Mouse (Mus musculus) CH12.LX (cell line): ENCODE data around the gene Slc20a1. TPM values are rescaled to one million over a fixed set of nuclear protein-coding genes. Genes with fewer than 3 reads are reported as not detected.

ENCODE experiments used
- DNase-seq: peaks from one replicate; pipeline ENCODE4 v3.0.0-alpha.2; 2013; ENCODE audit errors: extremely low read depth
- H3K27ac ChIP-seq: 2 replicates; pipeline ENCODE4 v1.5.1; 2012; ENCODE audit warnings: low read depth, mild to moderate bottlenecking, control low read depth, moderate library complexity; ENCODE audit not compliant: insufficient read depth
- H3K27me3 ChIP-seq: replicated peaks from 2 replicates; pipeline ENCODE3; 2012; ENCODE audit warnings: inconsistent platforms
- H3K36me3 ChIP-seq, 2 experiments: replicated peaks in 1 of 2; 2 replicates each; pipeline versions ENCODE3 to v1.6.1; 2012; ENCODE audit warnings: inconsistent platforms in 1 of 2, low read length in 1 of 2, mild to moderate bottlenecking in 1 of 2, mixed read lengths in 1 of 2, moderate library complexity in 1 of 2; ENCODE audit not compliant: control insufficient read depth in 1 of 2, insufficient read depth in 1 of 2
- H3K4me1 ChIP-seq, 2 experiments: 2 replicates each; pipeline ENCODE4 v1.6.1; 2012; ENCODE audit warnings: inconsistent platforms in 1 of 2, moderate library complexity in 1 of 2; ENCODE audit not compliant: insufficient read depth in 2 of 2, control insufficient read depth in 1 of 2
- H3K4me2 ChIP-seq: 2 replicates; pipeline ENCODE4 v1.6.1; 2012; ENCODE audit warnings: low read depth, mild to moderate bottlenecking, control low read depth; ENCODE audit not compliant: poor library complexity, insufficient read depth, severe bottlenecking
- H3K4me3 ChIP-seq, 3 experiments: fragments of 150-350 bp in 1 of 3; sonication (generic) in 1 of 3; replicated peaks in 1 of 3; 2 replicates each; pipeline versions ENCODE3 to v1.5.1; 2011 to 2012; ENCODE audit warnings: low read depth in 2 of 3, low read length in 2 of 3, mild to moderate bottlenecking in 2 of 3, moderate library complexity in 2 of 3, control low read depth in 1 of 3, improper control_type of control experiment in 1 of 3, inconsistent platforms in 1 of 3, mixed read lengths in 1 of 3; ENCODE audit not compliant: poor library complexity in 1 of 3
- H3K79me2 ChIP-seq: replicated peaks from 2 replicates; pipeline ENCODE4 v1.6.1; 2012; ENCODE audit warnings: mild to moderate bottlenecking, moderate library complexity; ENCODE audit not compliant: control insufficient read depth, poor library complexity, insufficient read depth, severe bottlenecking; ENCODE audit errors: extremely low read depth
- H3K9ac ChIP-seq: 2 replicates; pipeline ENCODE4 v1.6.1; 2012; ENCODE audit warnings: low read depth, mild to moderate bottlenecking, control low read depth, moderate library complexity; ENCODE audit not compliant: insufficient read depth
- H3K9me3 ChIP-seq: replicated peaks from 2 replicates; pipeline ENCODE3; 2012; ENCODE audit warnings: low read length, inconsistent platforms, mixed read lengths
- BHLHE40 ChIP-seq: IDR thresholded peaks from 2 replicates; pipeline ENCODE4 v1.6.1; 2011; ENCODE audit warnings: mild to moderate bottlenecking, low read depth, low read length, improper control_type of control experiment
- CHD1 ChIP-seq: IDR thresholded peaks from 2 replicates; pipeline ENCODE4 v1.6.1; 2012; ENCODE audit warnings: low read depth, low read length, improper control_type of control experiment, inconsistent platforms
- CHD2 ChIP-seq: IDR thresholded peaks from 2 replicates; pipeline ENCODE4 v1.6.1; 2011; ENCODE audit warnings: low read length, improper control_type of control experiment
- CTCF ChIP-seq, 2 experiments: IDR thresholded peaks in 1 of 2; conservative IDR thresholded peaks in 1 of 2; 2 replicates each; pipeline ENCODE4 v1.5.1; 2011 to 2012; ENCODE audit warnings: low read depth in 2 of 2, low read length in 2 of 2, improper control_type of control experiment in 1 of 2, inconsistent platforms in 1 of 2, mild to moderate bottlenecking in 1 of 2, moderate library complexity in 1 of 2
- E2F4 ChIP-seq: IDR thresholded peaks from 2 replicates; pipeline ENCODE4 v1.6.1; 2011; ENCODE audit warnings: low read depth, low read length, improper control_type of control experiment; ENCODE audit not compliant: insufficient replicate concordance
- ETS1 ChIP-seq: conservative IDR thresholded peaks from 2 replicates; pipeline ENCODE4 v1.6.1; 2012; ENCODE audit warnings: low read depth, mild to moderate bottlenecking, inconsistent platforms, low read length, improper control_type of control experiment, moderate library complexity
- GABPA ChIP-seq: IDR thresholded peaks from 2 replicates; pipeline ENCODE4 v1.6.1; 2012; ENCODE audit warnings: low read depth, low read length, improper control_type of control experiment, inconsistent platforms; ENCODE audit not compliant: insufficient replicate concordance
- HCFC1 ChIP-seq: IDR thresholded peaks from 2 replicates; pipeline ENCODE4 v1.6.1; 2012; ENCODE audit warnings: low read depth, mild to moderate bottlenecking, inconsistent platforms, low read length, improper control_type of control experiment
- JUND ChIP-seq: conservative IDR thresholded peaks from 2 replicates; pipeline ENCODE4 v1.6.1; 2011; ENCODE audit warnings: low read depth, low read length, improper control_type of control experiment
- KAT2A ChIP-seq: IDR thresholded peaks from 2 replicates; pipeline ENCODE4 v1.6.1; 2012; ENCODE audit warnings: low read length, improper control_type of control experiment, inconsistent platforms; ENCODE audit not compliant: insufficient replicate concordance
- MAFK ChIP-seq: IDR thresholded peaks from 2 replicates; pipeline ENCODE4 v1.6.1; 2011; ENCODE audit warnings: low read length, improper control_type of control experiment; ENCODE audit not compliant: insufficient replicate concordance
- MAZ ChIP-seq: IDR thresholded peaks from 2 replicates; pipeline ENCODE4 v1.6.1; 2012; ENCODE audit warnings: low read depth, mild to moderate bottlenecking, inconsistent platforms, low read length, improper control_type of control experiment, moderate library complexity
- MYC ChIP-seq: IDR thresholded peaks from 2 replicates; pipeline ENCODE4 v1.6.1; 2011; ENCODE audit warnings: low read depth, mild to moderate bottlenecking, improper control_type of control experiment, low read length
- POLR2AphosphoS2 ChIP-seq: IDR thresholded peaks from 2 replicates; pipeline ENCODE4 v1.6.1; 2011; ENCODE audit warnings: low read depth, low read length, improper control_type of control experiment
- RAD21 ChIP-seq: IDR thresholded peaks from 2 replicates; pipeline ENCODE4 v1.6.1; 2011; ENCODE audit warnings: low read depth, mild to moderate bottlenecking, low read length, improper control_type of control experiment, moderate library complexity
- RCOR1 ChIP-seq: conservative IDR thresholded peaks from 2 replicates; pipeline ENCODE4 v1.6.1; 2012; ENCODE audit warnings: low read depth, mild to moderate bottlenecking, inconsistent platforms, low read length, improper control_type of control experiment
- SMC3 ChIP-seq: IDR thresholded peaks from 2 replicates; pipeline ENCODE4 v1.6.1; 2011; ENCODE audit warnings: low read depth, low read length, improper control_type of control experiment
- UBTF ChIP-seq: IDR thresholded peaks from 2 replicates; pipeline ENCODE4 v1.6.1; 2012; ENCODE audit warnings: low read depth, mild to moderate bottlenecking, inconsistent platforms, low read length, improper control_type of control experiment, moderate library complexity
- USF1 ChIP-seq: IDR thresholded peaks from 2 replicates; pipeline ENCODE4 v1.6.1; 2014; ENCODE audit warnings: low read depth, mild to moderate bottlenecking, inconsistent platforms, low read length, improper control_type of control experiment
- USF2 ChIP-seq: conservative IDR thresholded peaks from 2 replicates; pipeline ENCODE4 v1.6.1; 2011; ENCODE audit warnings: low read depth, low read length, improper control_type of control experiment
- ZC3H11A ChIP-seq: IDR thresholded peaks from 2 replicates; pipeline ENCODE4 v1.6.1; 2012; ENCODE audit warnings: low read depth, mild to moderate bottlenecking, inconsistent platforms, low read length, improper control_type of control experiment
- ZKSCAN1 ChIP-seq: IDR thresholded peaks from 2 replicates; pipeline ENCODE4 v1.6.1; 2012; ENCODE audit warnings: low read depth, inconsistent platforms, low read length, improper control_type of control experiment, borderline replicate concordance
- ZMIZ1 ChIP-seq: IDR thresholded peaks from 2 replicates; pipeline ENCODE4 v1.6.1; 2012; ENCODE audit warnings: low read depth, mild to moderate bottlenecking, inconsistent platforms, low read length, improper control_type of control experiment
- ZNF384 ChIP-seq: IDR thresholded peaks from 2 replicates; pipeline ENCODE4 v1.6.1; 2012; ENCODE audit warnings: low read depth, low read length, improper control_type of control experiment, inconsistent platforms
- dilution Hi-C: fragments of 300-500 bp; cut with MboI; formaldehyde crosslinking; loops from 2 replicates; pipeline ENCODE4 v1.14.3; 2020; ENCODE audit warnings: low sequenced_read_pairs; ENCODE audit not compliant: extremely low pct_unique_long_range_greater_than_20kb, extremely low pct_ligation_motif_present
- in situ Hi-C: fragments of 300-500 bp; cut with MboI; formaldehyde crosslinking; loops from 3 replicates; pipeline ENCODE4 v1.14.3; 2019; ENCODE audit warnings: low sequenced_read_pairs, low pct_ligation_motif_present, low pct_unique_long_range_greater_than_20kb, mixed read lengths
- polyA plus RNA-seq: library from polyadenylated mRNA; unstranded; fragments of >175 nt; gene quantifications from 2 replicates; pipeline ENCODE4 v1.2.1, GENCODE M21; 2012; ENCODE audit warnings: low read depth; ENCODE audit not compliant: insufficient read length
- total RNA-seq, 2 experiments: library from RNA; depleted of rRNA; stranded (reverse); fragments of 300-350 nt in 1 of 2; fragments of >200 nt in 1 of 2; gene quantifications; 2 replicates each; pipeline ENCODE4 v1.2.3; 2012 to 2014

The Slc20a1 gene
- total and polyA plus RNA-seq, 3 experiments, result 43.1 to 78.2 (median 72.1) TPM

DNA sequence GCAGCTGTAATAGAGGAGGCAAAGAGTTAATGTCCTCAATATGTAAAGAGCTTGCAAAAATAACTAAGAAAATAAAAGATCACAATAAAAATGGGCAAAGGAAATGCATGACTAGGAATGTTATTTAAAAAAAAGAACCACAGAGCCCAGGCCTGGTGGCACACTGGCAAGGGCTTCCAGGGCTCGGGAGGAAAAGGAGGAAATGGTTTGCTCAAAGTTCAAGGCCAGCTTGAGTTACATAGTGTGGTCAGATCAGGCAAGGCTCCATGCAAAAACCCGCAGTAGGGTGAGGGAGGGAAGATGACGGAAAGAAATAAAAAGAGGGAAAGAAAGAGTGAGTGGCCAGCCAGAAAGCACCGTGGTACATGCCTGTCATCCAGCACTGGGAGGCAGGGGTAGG is 30.0 kb downstream of the Slc20a1 start:
- in situ Hi-C loops, result no loop called here
- DNase-seq, result no peak
- no peaks in the 10 kb centered on the region for H3K27me3 ChIP-seq
- no peak overlapping the region for H3K9ac ChIP-seq
- no peaks in the 10 kb centered on the region for H3K9me3 ChIP-seq
- no peak overlapping the region for H3K27ac ChIP-seq
- no peaks in the 10 kb centered on the region for H3K79me2 ChIP-seq
- no peak overlapping the region for H3K4me2 ChIP-seq
- TF ChIP-seq SMC3, result no peak
- TF ChIP-seq MAFK, result no peak
- TF ChIP-seq RAD21, result no peak
- TF ChIP-seq MYC, result no peak
- TF ChIP-seq CTCF (conservative IDR thresholded peaks at IDR 0.05 in 1 of 2, IDR thresholded peaks at IDR 0.05 in 1 of 2; ENCODE audit: low read depth in 2 of 2, low read length in 2 of 2), result no peak
- TF ChIP-seq E2F4, result no peak
- TF ChIP-seq KAT2A, result no peak
- TF ChIP-seq USF2, result no peak
- no peak for TF ChIP-seq MAZ
- TF ChIP-seq UBTF, result no peak
- TF ChIP-seq ZNF384, result no peak
- TF ChIP-seq ZC3H11A, result no peak
- TF ChIP-seq CHD2, result no peak
- TF ChIP-seq ZKSCAN1, result no peak
- TF ChIP-seq, all 38 proteins: peak for 0
- Histone ChIP-seq H3K4me3 (no peak overlapping the region), H3K4me1 (peaks cover 0 to 3% of the 10 kb centered on the region in 2 experiments; a peak in 1 of 4 replicates), H3K36me3 (no peaks in the 10 kb centered on the region)
- dilution Hi-C loops, result no loop called here

DNA sequence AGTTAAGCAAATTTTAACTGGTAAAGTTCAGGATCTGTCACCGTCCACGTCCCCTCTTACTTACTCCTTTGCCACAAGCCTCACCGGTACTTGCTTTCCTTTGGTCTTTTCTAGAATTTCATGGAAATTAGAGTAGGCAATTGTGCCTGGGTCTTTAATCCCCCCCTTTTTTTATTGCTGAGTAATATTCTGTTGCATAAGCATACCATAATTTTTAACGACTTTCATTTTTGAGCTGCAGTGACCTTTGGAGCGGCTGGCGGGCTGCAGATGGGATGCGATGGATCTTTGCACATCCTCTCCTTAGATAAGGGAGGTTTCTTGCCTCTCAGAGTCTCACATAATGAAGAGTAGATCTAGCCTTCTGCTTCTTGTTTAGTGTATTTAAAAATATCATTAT is 30.8 kb downstream of the Slc20a1 start:
- in situ Hi-C loops, result no loop called here
- no peak for TF ChIP-seq KAT2A
- no peak for TF ChIP-seq ZMIZ1
- no peak for TF ChIP-seq CHD1
- TF ChIP-seq MAZ, result no peak
- no peak for TF ChIP-seq CHD2
- TF ChIP-seq RAD21, result no peak
- TF ChIP-seq HCFC1, result no peak
- no peak for TF ChIP-seq USF1
- no peak for TF ChIP-seq POLR2AphosphoS2
- TF ChIP-seq ZKSCAN1, result no peak
- TF ChIP-seq MYC, result no peak
- no peak for TF ChIP-seq ETS1
- no peak for TF ChIP-seq USF2
- no peak for TF ChIP-seq GABPA
- no peak for TF ChIP-seq BHLHE40
- TF ChIP-seq JUND, result no peak
- TF ChIP-seq RCOR1, result no peak
- TF ChIP-seq SMC3, result no peak
- no peak overlapping the region for H3K9ac ChIP-seq
- no peaks in the 10 kb centered on the region for H3K27me3 ChIP-seq
- H3K36me3 ChIP-seq, result no peaks in the 10 kb centered on the region
- no peak overlapping the region for H3K4me2 ChIP-seq
- no peak overlapping the region for H3K27ac ChIP-seq
- no peak overlapping the region for H3K4me3 ChIP-seq
- dilution Hi-C loops, result no loop called here
- H3K9me3 ChIP-seq, result no peaks in the 10 kb centered on the region
- DNase-seq, result no peak
- H3K79me2 ChIP-seq, result no peaks in the 10 kb centered on the region
- no peaks in the 10 kb centered on the region for H3K4me1 ChIP-seq
